Mouse (Mus musculus) brain, adult 2 months (tissue): ENCODE results near the gene Ss18l2.

ENCODE experiments used
- DNase-seq: peaks from one replicate; pipeline ENCODE4 v3.0.0; 2011; ENCODE audit warnings: low read depth, low spot score

Ss18l2 gene

DNA sequence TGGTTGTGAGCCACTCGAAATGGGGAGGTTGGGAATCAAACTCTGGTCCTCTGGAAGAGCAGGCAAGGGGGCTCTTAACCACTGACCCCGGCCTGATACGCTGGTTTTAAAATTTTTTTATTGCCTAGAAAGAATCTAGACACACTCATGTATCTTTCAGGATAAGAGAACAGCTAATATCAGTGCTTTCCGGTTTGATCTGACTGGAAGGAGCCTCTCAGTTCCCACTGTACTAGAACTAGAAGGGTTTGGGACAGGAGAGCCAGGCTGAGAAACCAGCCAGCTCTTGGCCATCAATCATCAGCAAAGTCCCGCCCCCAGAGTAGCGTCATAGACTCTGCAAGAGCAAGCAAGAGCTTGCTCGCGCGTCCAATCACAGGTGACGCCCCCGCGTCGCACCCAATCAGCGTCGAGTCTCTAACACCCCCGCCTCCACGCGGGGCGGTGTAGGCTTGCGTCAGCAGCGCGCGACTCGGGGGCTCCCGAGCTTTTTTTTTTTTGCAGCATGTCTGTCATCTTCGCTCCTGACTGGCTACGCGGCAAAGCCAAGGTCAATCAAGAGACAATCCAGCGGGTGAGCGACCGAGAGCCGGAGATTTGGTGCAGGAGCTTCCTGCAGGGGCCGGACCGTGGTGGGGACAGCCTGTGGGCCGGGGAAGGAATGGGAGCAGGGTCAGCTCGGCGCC, at the start of gene Ss18l2:
Gene Ss18l2, plus strand, starts transcription at position 432 of the 686 bp plus-strand sequence.
- DNase-seq = peak; percentile 100

DNA sequence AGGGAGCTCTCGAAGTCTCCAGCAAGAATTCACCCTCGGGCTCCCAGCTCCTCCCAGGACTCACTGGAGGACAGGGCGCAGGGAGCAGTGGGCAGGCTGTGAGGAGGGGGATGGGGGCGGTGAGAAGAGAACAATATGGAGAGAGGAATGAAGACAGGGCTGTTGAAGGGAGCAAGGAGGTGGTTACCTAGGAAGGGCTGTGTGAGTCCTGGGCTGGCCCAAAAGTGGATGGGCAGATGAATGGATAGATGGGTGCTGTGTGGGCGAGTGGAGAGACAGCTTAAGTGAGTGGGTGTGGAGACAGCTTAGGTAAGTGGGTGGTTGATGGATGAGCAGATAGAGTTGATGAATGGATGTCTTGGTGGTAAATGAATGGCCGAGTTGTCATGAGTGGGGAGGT, 46.7 kb upstream of the Ss18l2 start:
- DNase-seq = peak; percentile 58

- DNase-seq = peak; percentile 80
Observed at GRCm38 (mm10) chr9:121664104-121664503, 46.0 kb upstream of the Ss18l2 start.

- DNase-seq = peak; percentile 82
Observed at GRCm38 (mm10) chr9:121666957-121667630, 43.0 kb upstream of the Ss18l2 start.

DNA sequence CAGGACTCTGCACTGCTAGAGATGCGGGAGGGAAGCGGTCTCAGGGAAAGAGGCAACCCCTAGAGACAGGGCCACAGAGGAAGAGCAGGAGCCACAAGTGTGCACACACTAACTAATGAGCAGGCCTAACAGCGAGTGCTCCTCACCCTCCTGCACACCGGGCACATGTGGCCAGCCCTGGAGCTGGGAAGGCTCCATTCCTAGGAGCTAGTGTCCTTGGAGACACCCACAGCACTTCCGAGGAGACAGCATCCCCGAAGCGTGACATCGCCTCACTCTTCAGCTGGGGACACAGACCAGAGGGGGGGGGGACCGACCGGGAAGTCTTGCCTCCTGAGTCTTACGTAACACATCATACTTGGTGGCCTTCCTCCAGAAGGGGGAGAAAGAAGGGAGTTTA, 42.3 kb upstream of the Ss18l2 start:
- peak; percentile 60 for DNase-seq

GRCm38 (mm10) chr9:121669348-121669791, 40.8 kb upstream of the Ss18l2 start:
- DNase-seq = peak; percentile 47

DNA sequence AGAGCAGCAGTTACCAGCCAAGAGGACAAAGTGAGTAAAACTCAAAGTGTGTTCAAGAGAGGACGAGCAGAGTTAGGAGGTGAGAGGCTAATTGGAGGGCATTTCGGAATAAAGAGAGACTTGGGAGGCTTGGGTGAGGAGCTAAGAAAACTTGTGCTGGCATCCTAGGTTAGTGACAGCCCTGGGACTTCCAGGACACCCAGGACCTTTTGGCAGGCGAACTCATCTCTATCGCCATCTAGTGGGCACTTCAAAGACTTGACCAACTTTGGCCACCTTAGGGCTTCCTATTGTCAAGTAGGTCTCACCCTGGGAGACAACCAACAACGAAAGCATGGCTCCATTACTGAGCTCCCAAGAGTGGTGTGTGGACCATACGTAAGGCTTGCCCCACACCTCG, 38.8 kb upstream of the Ss18l2 start:
- peak; percentile 86 for DNase-seq

GRCm38 (mm10) chr9:121672311-121672710, 37.8 kb upstream of the Ss18l2 start:
- DNase-seq = peak; percentile 20

GRCm38 (mm10) chr9:121673716-121674115, 36.4 kb upstream of the Ss18l2 start:
- DNase-seq = no peak

DNA sequence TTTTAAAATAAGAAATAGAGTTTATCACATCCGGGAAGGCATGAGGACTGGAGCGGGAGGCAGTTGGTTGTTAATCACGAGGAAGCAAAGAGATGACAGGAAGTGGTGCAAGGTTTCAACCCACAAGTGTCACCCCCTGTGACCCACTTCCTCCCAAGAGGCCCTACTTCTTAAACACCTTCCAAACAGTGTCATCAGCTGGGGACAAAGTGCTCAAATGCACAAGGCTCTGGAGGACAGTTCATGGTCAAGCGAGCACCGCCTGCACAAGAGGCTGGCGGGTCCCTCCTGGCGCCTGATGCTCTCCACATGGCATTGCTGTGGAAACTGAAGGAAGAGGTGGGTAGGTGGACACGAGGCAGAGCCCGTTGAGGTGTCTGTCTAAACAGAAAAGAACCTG, 35.1 kb upstream of the Ss18l2 start:
- no peak for DNase-seq

DNA sequence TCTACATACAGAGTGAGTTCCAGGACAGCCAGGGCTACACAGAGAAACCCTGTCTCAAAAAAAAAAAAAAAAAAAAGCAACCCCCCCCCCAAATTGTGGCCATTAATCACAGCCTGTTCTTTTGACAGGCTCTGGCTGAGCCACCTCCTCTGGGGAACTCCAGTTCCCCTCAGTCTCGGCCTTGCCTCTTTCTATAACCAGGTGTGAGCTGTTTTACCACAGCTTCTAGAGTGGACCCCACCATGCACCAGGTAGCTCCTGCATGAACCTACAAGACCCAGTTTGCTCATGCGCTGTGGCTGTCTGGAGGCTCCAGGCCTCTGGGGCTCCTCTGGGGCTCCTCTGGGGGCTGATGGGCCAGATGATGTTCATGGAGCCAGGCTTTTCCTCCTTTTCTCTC, 34.6 kb upstream of the Ss18l2 start:
- DNase-seq = no peak

GRCm38 (mm10) chr9:121677069-121677468, 33.1 kb upstream of the Ss18l2 start:
- DNase-seq = no peak

DNA sequence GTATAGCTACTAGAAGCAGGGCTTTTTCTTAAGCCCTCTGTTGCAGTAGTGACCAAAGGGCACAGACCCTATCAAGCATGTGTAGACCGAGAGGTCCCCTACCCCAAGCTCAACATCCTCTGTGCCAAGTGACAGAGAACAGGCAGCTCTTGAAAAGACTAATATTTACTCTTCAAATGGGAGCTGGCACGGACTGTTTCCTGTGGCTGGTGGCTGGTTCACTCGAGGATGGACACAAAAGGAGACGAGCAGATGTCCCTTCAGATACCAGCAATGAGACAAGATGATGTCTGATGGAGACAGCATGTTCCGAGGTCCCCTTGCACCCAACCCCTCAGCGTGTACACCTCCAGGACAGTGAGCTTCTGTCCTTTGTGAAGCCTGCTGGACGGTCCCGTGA, 32.7 kb upstream of the Ss18l2 start:
- no peak for DNase-seq

DNA sequence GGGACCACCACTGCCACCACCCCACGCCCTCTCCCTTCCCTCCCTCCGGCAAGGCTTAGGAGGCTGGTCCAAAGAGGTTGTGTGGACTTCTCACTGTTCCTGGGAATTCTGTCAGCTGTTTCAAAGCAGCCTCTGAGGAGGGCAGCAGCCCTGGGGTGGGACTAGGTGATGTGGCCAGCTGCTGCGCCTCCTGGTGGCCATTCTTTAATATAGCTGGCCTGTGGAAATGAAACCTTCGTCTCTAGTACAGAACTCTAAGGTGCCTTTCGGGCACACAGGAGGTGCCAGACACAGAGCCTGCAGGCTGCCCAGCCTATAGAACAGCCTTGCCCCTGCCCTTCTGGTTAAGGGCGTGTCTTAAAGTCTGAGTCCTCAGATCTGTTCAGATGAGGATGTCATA, 30.6 kb upstream of the Ss18l2 start:
- peak; percentile 70 for DNase-seq

- DNase-seq = no peak
Observed at GRCm38 (mm10) chr9:121681191-121681590, 28.9 kb upstream of the Ss18l2 start.

DNA sequence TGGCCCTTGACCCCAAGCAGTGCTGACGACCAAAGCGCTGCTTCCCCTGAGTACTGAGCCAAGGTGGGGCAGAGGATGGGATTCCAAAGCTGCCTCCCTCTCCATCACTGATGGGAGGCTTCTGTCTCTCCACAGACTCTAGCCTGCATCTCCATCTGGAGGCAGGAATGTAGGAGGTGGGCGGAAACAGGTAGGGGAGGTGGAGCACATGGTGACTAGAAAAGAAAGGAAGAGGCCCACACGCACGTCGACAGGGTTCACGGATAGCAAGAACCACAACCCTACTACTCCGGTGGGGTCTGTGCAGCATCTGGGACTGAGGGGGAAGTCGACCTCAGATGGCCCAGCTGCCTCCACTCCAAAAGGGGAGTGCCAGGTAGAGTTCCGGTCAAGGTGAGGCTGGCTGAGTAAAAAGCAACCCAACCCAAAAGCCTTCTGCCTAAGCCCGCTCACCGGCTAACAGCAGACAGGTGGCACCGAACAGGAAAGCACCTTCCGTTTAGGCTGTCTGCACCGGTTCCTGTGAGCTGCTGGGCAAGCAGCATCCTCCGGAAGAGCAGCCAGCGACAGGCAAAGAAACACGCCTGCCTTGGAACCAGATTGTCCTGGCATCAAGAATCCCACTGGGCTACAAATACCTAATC, 28.0 kb upstream of the Ss18l2 start:
- DNase-seq = peak; percentile 53

- DNase-seq = no peak
Observed at GRCm38 (mm10) chr9:121684702-121685101, 25.4 kb upstream of the Ss18l2 start.

- DNase-seq = peak; percentile 89
Observed at GRCm38 (mm10) chr9:121690200-121690651, 19.9 kb upstream of the Ss18l2 start.

DNA sequence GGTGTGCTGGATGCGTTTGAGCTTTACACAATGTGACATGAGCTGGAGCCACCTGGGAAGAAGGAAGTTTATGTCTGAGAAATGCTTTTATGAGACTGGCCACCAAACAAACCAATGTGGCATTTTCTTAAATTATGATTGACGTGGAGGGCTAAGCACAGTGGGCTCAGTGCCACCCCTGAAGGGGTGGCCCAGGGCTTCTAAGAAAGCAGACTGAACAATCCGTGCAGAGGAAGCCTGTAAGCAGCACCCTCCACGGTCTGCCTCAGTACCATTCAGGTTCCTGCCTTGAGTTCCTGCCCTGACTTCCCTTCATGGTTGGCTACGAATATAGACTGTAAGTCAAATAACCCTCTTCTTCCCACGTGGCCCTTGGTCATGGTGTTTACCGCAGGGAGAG, 19.4 kb upstream of the Ss18l2 start:
- DNase-seq = no peak

DNA sequence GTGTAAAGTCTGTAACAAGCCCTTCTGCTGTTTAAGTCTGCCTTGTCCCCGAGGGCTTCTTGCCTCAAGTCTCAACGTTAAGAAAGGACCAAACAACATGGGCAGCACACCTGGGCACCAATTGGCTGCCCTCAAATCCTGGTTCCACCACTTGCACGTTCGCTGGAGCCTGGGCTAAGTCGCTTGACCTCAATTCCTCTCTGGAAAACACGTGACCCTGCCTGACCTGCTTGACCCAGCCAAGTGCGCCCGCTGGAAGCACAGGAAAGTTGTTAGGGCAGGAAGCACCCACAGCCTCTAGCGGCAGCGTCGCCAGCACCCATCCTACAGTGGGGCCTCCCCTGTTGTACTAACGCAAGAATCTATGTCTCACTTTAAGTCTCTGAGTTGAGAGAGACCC, 15.4 kb upstream of the Ss18l2 start:
- no peak for DNase-seq

DNA sequence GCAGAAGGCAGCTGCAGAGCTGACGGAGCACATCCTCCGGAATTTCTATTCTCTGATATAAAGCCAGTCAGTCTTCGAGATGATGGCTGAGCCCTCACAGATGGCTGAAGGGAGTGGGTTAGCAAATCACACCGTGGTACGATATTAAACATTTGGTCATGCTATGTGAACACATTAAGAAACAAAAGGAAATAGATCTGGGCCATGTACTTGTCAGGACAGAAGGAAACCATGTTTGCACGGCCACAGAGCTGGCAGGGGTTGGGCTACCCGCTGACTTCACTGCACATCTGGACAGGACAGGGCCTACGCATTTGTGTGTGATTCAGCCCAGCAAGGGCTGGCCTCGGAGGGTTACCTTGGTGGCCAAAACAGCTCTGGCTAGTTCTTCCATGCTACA, 13.5 kb upstream of the Ss18l2 start:
- peak; percentile 45 for DNase-seq

DNA sequence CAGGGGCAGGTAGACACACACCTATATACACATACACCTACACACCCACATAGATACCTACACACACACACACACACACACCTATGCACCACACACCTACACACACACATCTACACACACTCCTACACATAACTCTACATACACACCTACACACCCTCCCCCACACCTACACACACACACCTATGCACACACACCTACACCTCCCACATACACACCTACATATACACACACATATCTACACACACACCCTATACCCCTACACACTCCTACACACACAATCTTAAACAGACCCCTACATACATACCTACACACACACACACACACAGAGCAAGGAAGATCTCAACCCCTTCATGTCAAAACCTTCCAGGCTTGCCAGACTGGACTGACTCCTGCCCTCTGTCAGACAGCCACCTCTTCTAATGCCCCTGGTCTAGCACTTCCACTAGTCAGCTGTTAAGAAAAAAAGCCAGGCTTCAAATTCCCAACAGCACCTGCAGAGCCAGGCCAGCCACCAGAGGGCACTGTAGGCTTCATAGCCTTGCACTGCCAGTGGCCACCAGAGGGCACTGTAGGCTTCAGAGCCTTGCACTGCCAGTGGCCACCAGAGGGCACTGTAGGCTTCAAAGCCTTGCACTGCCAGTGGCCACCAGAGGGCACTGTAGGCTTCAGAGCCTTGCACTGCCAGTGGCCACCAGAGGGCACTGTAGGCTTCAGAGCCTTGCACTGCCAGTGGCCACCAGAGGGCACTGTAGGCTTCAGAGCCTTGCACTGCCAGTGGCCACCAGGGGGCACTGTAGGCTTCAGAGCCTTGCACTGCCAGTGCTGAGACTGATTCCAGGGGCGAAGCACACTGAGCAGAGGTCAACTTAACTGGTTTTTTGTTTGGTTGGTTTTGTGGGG, 12.7 kb upstream of the Ss18l2 start:
- DNase-seq = peak; percentile 57
